Mouse (Mus musculus) forebrain, embryonic 14.5 days (tissue): ENCODE results near the gene Nell1. TPM values are rescaled to one million over a fixed set of nuclear protein-coding genes. Genes with fewer than 3 reads are reported as not detected.

Experiments
- ATAC-seq: fragments of 200-750 bp; cut with Nextera tagmentation; 2 replicates; pipeline ENCODE4 v1.8.0; 2017; ENCODE audit warnings: mild to moderate bottlenecking, moderate library complexity
- DNase-seq: peaks from one replicate; pipeline ENCODE4 v3.0.0-alpha.2; 2015; ENCODE audit warnings: low spot score
- H3K27ac ChIP-seq: fragments of 300-500 bp; sonication (generic); 2 replicates; pipeline ENCODE4 v1.5.1; 2014; ENCODE audit warnings: low read depth, mild to moderate bottlenecking, control low read depth, low read length, moderate library complexity
- H3K27me3 ChIP-seq: fragments of 300-500 bp; sonication (generic); replicated peaks from 2 replicates; pipeline ENCODE4 v1.6.1; 2014; ENCODE audit warnings: low read length, control low read depth, mixed read lengths; ENCODE audit not compliant: control insufficient read depth, insufficient read depth
- H3K36me3 ChIP-seq: fragments of 300-500 bp; sonication (generic); 2 replicates; pipeline ENCODE4 v1.6.1; 2014; ENCODE audit warnings: low read length, control low read depth; ENCODE audit not compliant: control insufficient read depth, insufficient read depth
- H3K4me1 ChIP-seq: fragments of 300-500 bp; sonication (generic); 2 replicates; pipeline ENCODE4 v1.6.1; 2014; ENCODE audit warnings: antibody characterized with exemption, low read length, control low read depth; ENCODE audit not compliant: control insufficient read depth, insufficient read depth
- H3K4me2 ChIP-seq: fragments of 300-500 bp; sonication (generic); 2 replicates; pipeline ENCODE4 v1.6.1; 2014; ENCODE audit warnings: mild to moderate bottlenecking, control low read depth, low read length
- H3K4me3 ChIP-seq: fragments of 300-500 bp; sonication (generic); 2 replicates; pipeline ENCODE4 v1.5.1; 2014; ENCODE audit warnings: low read depth, low read length, control low read depth
- H3K9ac ChIP-seq: fragments of 300-500 bp; sonication (generic); 2 replicates; pipeline ENCODE4 v1.6.1; 2014; ENCODE audit warnings: mild to moderate bottlenecking, low read length, control low read depth, moderate library complexity
- H3K9me3 ChIP-seq: fragments of 300-500 bp; sonication (generic); replicated peaks from 2 replicates; pipeline ENCODE4 v1.6.1; 2016; ENCODE audit warnings: low read length, control low read depth, mixed read lengths; ENCODE audit not compliant: control insufficient read depth
- WGBS: fragments of 180-500 bp; shearing (Covaris S2); extraction: QIAGEN DNeasy Blood & Tissue Kit; methylation state at CpG from one replicate; pipeline ENCODE4 v1.1.7; 2014; 5-methylcytosine and 5-hydroxymethylcytosine counted together
- polyA plus RNA-seq: library from polyadenylated mRNA; unstranded; fragments of >200 nt; fragmentation: Nextera tagmentation; extraction: Ambion mirVana; gene quantifications from 2 replicates; pipeline ENCODE4 v1.2.1, GENCODE M21; 2014

Nell1 gene
- polyA plus RNA-seq, 1 experiment from 2014 or later: 9.7 TPM

- WGBS: 74% methylated on average over 3 of the region's 3 CpGs
- H3K27ac ChIP-seq: no peak overlapping the region
- no peaks in the 10 kb centered on the region for H3K9me3 ChIP-seq
- DNase-seq (no peak), ATAC-seq (no peak)
- H3K4me2 ChIP-seq: no peak overlapping the region
- H3K27me3 ChIP-seq: no peaks in the 10 kb centered on the region
- no peak overlapping the region for H3K9ac ChIP-seq
- no peaks in the 10 kb centered on the region for H3K36me3 ChIP-seq
- no peak overlapping the region for H3K4me3 ChIP-seq
- H3K4me1 ChIP-seq: no peaks in the 10 kb centered on the region; the same call in 1 of the 2 replicates
Measured at GRCm38 (mm10) chr7:50832799-50833198, 858.1 kb downstream of the Nell1 start.

- Histone ChIP-seq H3K27me3 (no peaks in the 10 kb centered on the region), H3K27ac (no peak overlapping the region), H3K4me1 (no peaks in the 10 kb centered on the region), H3K9me3 (no peaks in the 10 kb centered on the region), H3K4me2 (no peak overlapping the region), H3K4me3 (no peak overlapping the region), H3K9ac (no peak overlapping the region), H3K36me3 (no peaks in the 10 kb centered on the region)
- ATAC-seq: no peak
- DNase-seq: no peak
Measured at GRCm38 (mm10) chr7:50842646-50843045, 868.0 kb downstream of the Nell1 start.

GRCm38 (mm10) chr7:50847921-50848320 is 873.3 kb downstream of the Nell1 start:
- H3K4me1 ChIP-seq: no peaks in the 10 kb centered on the region
- no peak for DNase-seq
- no peak overlapping the region for H3K27ac ChIP-seq
- no peak for ATAC-seq
- no peaks in the 10 kb centered on the region for H3K9me3 ChIP-seq
- no peak overlapping the region for H3K4me3 ChIP-seq
- H3K4me2 ChIP-seq: no peak overlapping the region
- H3K27me3 ChIP-seq: no peaks in the 10 kb centered on the region
- H3K36me3 ChIP-seq: no peaks in the 10 kb centered on the region
- H3K9ac ChIP-seq: no peak overlapping the region
- WGBS: 68% methylated on average over 1 of the region's 1 CpGs

DNA sequence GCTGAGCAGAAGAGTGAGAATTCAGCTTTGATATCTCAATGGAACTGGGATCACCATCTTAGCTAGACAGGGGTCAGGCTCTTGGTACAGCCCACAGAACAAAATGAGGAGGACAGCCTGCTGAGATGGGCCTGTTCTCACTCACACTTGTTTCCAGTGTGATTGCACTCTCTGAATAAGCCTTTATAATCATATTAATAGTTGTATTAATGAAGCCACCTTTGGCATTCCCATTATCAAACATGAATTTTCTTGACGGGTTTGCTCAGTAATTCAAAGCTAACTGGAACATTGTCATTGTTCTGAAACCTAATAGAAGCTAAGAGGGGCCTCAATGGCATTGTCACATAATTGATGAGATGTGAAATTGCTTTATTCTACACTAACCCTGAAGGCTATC is 875.6 kb downstream of the Nell1 start:
- H3K4me2 ChIP-seq: no peak overlapping the region
- H3K9me3 ChIP-seq: no peaks in the 10 kb centered on the region
- no peak overlapping the region for H3K27ac ChIP-seq
- no peaks in the 10 kb centered on the region for H3K27me3 ChIP-seq
- H3K4me3 ChIP-seq: no peak overlapping the region
- no peaks in the 10 kb centered on the region for H3K4me1 ChIP-seq
- H3K9ac ChIP-seq: no peak overlapping the region
- H3K36me3 ChIP-seq: no peaks in the 10 kb centered on the region
- WGBS: 15% methylated on average over 1 of the region's 1 CpGs
- ATAC-seq (no peak), DNase-seq (no peak)

DNA sequence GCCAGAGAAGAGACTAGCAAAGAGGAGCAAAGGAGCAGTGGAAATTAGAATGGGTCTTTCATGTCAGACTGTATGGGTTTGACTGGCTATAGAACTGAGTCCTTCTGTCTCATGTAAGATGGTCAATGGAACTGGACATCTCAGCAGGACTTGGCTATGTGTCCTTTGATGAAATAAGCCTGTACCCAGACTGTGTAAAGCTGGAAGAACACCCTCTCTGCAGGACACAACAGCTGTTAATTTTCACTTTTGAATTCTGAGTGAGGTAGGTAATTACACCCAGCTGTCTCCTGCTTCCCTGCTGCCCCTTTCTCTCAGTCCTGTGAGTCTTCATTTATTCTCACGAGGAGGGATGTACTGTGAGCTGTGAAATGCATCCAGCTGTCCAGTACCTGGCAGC is 895.5 kb downstream of the Nell1 start:
- WGBS: 8% methylated on average over 1 of the region's 1 CpGs
- Histone ChIP-seq H3K9ac (no peak overlapping the region), H3K27ac (no peak overlapping the region), H3K4me3 (no peak overlapping the region), H3K9me3 (no peaks in the 10 kb centered on the region), H3K36me3 (no peaks in the 10 kb centered on the region), H3K4me2 (no peak overlapping the region), H3K4me1 (no peaks in the 10 kb centered on the region), H3K27me3 (no peaks in the 10 kb centered on the region)
- ATAC-seq (no peak), DNase-seq (peak; percentile 16)

DNA sequence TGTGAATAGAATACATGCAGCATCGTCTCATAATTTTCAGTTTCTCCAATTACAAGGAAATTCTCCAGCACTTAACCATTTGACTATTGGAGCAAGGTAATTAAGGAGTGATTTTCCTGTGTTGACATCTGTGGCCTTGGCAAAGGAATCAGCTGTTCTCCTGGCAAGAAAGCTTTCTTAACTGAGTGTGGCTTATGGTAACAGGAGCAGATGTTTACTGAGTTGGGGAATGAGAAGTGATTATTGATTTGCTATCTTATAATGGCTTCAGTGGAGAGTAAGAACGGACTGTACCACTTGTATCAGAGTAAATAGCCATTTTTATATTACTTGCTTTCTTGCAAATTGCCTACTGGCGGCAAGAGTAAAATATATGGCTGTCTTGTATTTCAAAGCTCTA is 913.0 kb downstream of the Nell1 start:
- no peaks in the 10 kb centered on the region for H3K27me3 ChIP-seq
- WGBS: 57% methylated on average over 3 of the region's 3 CpGs
- H3K4me2 ChIP-seq: no peak overlapping the region
- no peaks in the 10 kb centered on the region for H3K9me3 ChIP-seq
- no peaks in the 10 kb centered on the region for H3K4me1 ChIP-seq
- no peaks in the 10 kb centered on the region for H3K36me3 ChIP-seq
- ATAC-seq: peak; percentile 42; the same call in 1 of the 2 replicates
- H3K27ac ChIP-seq: no peak overlapping the region
- peak; percentile 56 for DNase-seq
- H3K4me3 ChIP-seq: no peak overlapping the region
- H3K9ac ChIP-seq: no peak overlapping the region

DNA sequence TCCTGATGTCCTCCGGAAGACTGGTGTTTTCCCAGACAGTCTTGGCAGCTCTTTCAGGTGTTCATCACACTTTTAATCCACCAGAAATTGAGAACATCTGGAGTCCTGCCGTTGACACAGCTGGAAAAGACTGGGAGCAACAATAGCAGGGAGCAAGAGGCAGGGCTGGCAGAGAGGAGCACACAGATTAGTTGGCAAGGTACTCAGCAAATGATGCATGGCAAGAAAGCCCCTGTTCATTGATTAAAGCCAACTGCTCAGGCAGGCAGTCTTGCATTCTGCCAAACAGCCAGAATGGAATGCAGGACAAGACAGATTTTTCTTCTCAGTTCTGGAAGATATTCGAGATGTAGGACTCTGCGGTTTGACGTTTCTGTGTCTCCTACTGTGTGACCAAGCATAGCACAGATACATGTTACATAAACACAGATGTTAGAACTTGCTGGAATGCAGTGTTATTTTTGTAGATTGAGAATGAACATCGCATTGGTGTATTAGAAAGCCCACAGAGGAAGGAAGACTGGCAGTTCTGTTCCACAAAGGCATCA is 925.0 kb downstream of the Nell1 start:
- peak; percentile 14 for DNase-seq
- no peaks in the 10 kb centered on the region for H3K36me3 ChIP-seq
- peak; percentile 37; the same call in 1 of the 2 replicates for ATAC-seq
- H3K27me3 ChIP-seq: no peaks in the 10 kb centered on the region
- no peak overlapping the region for H3K27ac ChIP-seq
- no peak overlapping the region for H3K4me3 ChIP-seq
- 66% methylated on average over 6 of the region's 6 CpGs for WGBS
- no peak overlapping the region for H3K9ac ChIP-seq
- no peaks in the 10 kb centered on the region for H3K9me3 ChIP-seq
- H3K4me2 ChIP-seq: no peak overlapping the region
- H3K4me1 ChIP-seq: no peaks in the 10 kb centered on the region

Other genes with a start within 250 kb of the Nell1 start
- 1.6 and 1.8 TPM in 2 replicates for gene Htatip2, start 215.7 kb upstream of the Nell1 start, polyA plus RNA-seq
- gene Prmt3, start 196.5 kb upstream of the Nell1 start, polyA plus RNA-seq: 50.2 and 57.4 TPM in 2 replicates
- not detected in 2 replicates for gene Slc6a5, start 64.7 kb upstream of the Nell1 start, polyA plus RNA-seq